Mouse (Mus musculus): ENCODE measurements around the gene Gm49342.
"Not testable (repeated sequence)": the region's sequence is repeated elsewhere in the genome, so short reads cannot be mapped to it uniquely, and the experiment has no call there.

The Gm49342 gene

GRCm38 (mm10) chr14:50931493-50932020 is 12.8 kb upstream of the Gm49342 start:
- in situ Hi-C loops (cut with MboI, MseI): no loop called here

- in situ Hi-C loops (cut with MboI, MseI): no loop called here
Measured at GRCm38 (mm10) chr14:50936649-50937048, 7.7 kb upstream of the Gm49342 start.

- in situ Hi-C loops (cut with MboI, MseI): no loop called here
Measured at GRCm38 (mm10) chr14:50938119-50938908, 6.0 kb upstream of the Gm49342 start.

DNA sequence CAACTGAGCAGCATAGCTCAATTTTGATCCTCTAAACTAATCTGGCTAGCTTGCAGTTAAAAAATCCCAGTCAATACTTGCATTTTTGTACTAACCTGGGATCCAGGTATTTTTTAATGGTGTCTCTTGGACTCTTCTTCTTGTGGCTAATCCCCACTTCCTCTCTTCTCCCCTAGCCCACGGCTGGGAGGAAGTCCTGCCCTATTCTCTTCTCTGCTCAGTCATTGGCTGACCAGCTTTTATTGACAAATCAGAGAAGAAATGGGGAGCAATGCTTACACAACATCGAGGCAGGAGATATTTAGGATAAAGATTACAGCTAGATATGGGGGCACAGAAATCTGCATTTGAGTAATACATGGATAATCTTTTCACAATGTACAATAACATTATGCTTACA is 5.4 kb upstream of the Gm49342 start:
- in situ Hi-C loops (cut with MboI, MseI): no loop called here

DNA sequence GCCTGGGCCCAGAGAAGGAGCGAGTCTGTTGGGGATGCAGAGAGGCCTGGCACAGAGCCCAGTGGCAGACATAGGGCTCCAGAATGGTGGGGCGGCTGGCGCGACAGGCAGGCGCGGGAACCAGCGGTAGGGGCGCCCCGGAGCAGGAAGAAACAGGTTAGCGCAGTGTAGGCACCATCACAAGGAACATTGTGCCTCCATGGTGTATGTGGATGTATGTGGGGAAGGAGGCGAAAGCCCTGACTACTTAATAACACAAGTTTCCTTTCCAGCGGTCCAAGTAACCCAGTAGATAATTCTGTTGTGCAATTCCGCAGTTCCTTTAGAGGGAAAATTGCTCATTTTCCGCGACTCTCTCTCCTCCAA is 334 bp downstream of the Gm49342 start:
- in situ Hi-C loops (cut with MboI, MseI): not testable (repeated sequence)

DNA sequence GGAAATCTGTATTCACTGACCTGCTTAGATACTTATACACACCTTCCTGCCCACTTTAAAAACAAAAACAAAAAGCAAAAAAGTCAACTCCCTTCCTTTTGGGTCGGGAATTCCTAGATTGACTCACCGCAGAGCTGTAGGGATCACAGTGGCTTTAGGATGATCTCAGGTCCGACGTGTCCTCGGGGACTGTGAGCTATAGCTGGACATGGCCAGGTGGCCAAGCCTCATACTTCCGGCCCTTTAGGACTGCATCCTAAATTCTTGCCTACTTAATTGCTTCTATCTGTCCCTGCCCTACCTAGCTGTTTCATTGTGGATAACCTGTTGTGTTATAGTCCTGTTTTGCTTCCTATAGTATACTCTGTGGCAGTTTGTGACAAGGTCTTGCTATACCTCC is 764 bp downstream of the Gm49342 start:
- in situ Hi-C loops (cut with MboI, MseI): not testable (repeated sequence)

GRCm38 (mm10) chr14:50945526-50945925 is 1.2 kb downstream of the Gm49342 start:
- in situ Hi-C loops (cut with MboI, MseI): not testable (repeated sequence)

DNA sequence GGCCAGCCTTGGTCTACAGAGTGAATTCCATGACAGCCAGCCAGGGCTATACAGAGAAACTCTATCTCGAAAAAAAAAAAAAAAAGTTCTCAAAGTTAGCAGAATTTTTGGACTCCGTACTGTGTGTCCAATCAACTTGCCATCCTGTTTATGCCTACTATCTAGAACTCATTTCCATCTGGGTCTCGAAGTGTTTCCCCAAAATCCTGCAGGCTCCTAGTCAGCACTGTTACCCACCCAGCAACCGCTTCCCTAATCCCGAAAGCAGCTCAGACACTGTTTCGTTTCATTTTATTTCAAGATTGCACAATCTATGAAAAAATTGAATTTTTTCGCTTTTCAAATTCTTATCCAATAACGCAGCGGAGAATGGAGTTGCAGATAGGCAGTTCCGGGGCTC is 11.2 kb downstream of the Gm49342 start:
- in situ Hi-C loops (cut with MboI, MseI): no loop called here

DNA sequence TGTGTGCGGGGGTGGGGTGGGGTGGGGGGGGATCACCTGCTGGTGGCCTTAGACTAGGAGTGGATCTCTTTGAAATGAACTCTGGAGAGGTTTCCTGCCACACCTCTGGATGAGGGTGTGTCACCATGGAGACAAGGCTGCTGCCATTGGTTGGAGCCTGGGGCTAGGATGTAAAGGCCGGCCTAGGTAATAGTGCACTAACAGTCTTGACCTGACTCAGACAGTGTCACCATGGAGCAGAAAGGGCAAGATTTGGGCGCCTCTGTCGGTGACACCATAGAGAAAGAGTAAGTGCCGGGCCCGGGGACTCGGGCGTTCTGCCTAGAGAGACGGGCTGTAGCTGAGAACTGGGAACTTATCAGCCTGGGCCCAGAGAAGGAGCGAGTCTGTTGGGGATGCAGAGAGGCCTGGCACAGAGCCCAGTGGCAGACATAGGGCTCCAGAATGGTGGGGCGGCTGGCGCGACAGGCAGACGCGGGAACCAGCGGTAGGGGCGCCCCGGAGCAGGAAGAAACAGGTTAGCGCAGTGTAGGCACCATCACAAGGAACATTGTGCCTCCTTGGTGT is 11.7 kb downstream of the Gm49342 start, which contains the start of gene Pnp2:
TSS of gene Pnp2 (plus strand) at position 51 of the 567 bp plus-strand sequence.
- in situ Hi-C loops (cut with MboI, MseI): not testable (repeated sequence)

- in situ Hi-C loops (cut with MboI, MseI): not testable (repeated sequence)
Measured at GRCm38 (mm10) chr14:50956724-50957123, 12.4 kb downstream of the Gm49342 start.

- in situ Hi-C loops (cut with MboI, MseI): not testable (repeated sequence)
Measured at GRCm38 (mm10) chr14:50957146-50957545, 12.8 kb downstream of the Gm49342 start.

- in situ Hi-C loops (cut with MboI, MseI): not testable (repeated sequence)
Measured at GRCm38 (mm10) chr14:50958289-50958995, 14.1 kb downstream of the Gm49342 start.

DNA sequence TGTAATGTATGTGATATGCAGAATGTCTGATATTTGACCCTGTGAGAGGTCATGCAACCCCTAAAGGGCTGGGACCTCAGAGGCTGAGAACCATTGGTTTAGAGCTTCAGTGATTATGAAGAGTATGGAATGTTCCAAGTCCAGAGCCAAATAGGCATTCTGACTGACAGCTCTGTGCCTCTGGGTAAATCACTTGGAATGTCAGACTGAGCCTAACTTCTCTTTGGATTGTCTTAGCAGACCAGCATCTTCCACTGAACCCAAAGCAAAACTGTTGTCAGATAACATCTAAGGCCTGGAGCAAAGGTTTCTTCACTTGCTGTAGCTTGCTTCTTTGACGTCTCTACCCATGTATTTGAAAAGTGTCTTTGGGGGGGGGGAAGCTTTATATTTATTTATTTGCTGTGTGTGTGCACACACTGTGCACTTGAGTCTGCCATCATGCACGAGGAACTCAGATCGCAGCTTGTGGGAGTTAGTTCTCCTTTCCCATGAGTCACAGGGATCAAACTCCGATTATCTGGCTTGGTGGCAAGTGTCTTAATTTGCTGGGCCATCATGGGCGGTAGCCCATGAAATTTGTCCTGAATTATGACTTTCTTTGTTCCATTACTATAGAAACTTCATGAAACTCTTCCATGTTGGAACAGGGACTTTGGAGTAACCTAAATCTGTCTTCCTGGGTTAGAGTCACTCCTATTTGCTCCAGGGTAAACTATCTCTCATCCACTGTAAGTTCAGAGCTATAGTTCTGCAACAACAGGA is 24.1 kb downstream of the Gm49342 start:
- in situ Hi-C loops (cut with MboI, MseI): no loop called here

DNA sequence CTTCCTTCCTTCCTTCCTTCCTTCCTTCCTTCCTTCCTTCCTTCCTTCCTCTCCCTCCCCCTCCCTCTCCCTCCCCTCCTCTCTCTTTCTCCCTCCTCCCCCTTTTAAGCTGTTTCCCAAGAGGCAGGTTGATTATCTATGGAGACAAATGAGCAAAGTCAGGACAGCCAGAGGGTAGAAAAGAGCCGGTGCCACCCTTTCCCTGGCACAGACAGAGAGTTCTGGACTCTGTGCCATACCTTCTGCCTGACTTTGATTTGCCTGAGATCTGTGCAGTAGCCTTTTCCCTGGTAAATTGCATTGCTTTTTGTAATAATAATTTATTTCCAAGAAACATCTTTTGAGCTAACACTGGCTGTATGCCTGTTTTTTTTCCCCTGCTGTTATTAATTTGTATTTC is 24.7 kb downstream of the Gm49342 start:
- in situ Hi-C loops (cut with MboI, MseI): no loop called here

DNA sequence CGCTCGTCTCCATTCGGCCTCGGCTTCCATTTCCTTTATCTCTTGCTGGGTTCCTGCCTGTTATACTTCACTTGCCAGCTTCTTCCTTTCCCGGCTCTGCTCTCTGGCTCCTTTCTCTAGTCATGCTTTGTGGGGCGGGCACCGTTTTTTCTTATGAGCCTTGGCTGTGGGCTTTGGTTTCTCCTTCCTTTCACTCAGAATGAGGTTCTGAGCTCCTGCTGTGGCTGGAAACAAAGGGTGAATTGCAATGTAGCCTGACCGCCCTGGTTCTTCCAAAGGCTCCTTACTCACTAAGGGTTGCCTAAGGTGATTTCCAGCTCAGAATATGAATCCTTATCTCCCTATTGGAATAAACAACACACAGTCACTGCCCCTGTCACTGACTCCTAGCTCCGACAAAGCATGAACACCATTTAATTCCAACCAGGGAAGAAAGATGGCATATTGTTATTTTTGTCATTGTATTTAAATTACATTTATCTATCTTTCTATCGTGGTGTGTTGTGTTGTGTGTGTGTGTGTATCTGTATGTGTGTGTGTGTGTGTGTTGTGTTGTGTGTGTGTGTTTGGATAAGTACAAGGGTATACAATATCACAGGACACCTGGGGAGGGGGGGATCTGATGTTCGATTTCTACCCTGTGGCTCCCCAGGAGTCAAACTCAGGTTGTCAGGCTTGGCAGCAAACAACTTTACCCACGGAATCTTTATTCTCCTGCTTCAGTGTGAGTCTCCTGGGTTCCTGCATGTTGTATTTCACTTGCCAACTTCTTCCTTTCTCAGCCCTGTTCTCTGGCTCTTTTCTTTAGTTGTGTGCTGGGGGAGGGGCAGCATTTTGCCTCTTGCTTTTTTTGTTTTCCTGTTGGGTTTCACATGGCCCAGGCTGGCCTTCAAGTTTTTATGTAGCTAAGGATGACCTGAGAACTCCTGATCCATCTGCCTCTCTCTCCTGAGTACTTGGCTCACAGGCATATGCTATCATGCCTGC is 25.5 kb downstream of the Gm49342 start:
- in situ Hi-C loops (cut with MboI, MseI): no loop called here

DNA sequence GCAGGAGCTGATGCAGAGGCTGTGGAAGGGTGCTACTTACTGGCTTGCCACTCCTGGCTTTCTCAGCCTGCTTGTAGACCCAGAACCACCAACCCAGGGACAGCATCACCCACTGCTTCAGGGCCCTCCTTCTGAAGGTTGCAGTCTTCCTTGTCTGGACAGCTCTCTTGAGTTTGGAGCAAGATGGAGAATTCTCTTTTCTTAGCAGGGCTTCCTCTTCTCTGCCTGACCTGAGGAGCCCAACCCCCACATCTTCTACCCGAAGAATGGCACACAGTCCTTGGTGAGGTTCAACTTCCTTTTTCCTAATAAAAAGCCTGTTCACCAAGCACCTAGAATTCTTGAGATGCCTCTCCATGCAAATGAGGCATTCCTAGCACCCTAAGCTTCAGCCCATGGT is 26.5 kb downstream of the Gm49342 start:
- in situ Hi-C loops (cut with MboI, MseI): no loop called here

- in situ Hi-C loops (cut with MboI, MseI): not testable (repeated sequence)
Measured at GRCm38 (mm10) chr14:50973054-50973453, 28.7 kb downstream of the Gm49342 start.

- in situ Hi-C loops (cut with MboI, MseI): no loop called here
Measured at GRCm38 (mm10) chr14:50973700-50974099, 29.4 kb downstream of the Gm49342 start.

- in situ Hi-C loops (cut with MboI, MseI): no loop called here
Measured at GRCm38 (mm10) chr14:50975001-50975400, 30.7 kb downstream of the Gm49342 start.

- in situ Hi-C loops (cut with MboI, MseI): no loop called here
Measured at GRCm38 (mm10) chr14:50976674-50977073, 32.4 kb downstream of the Gm49342 start.
